Mouse (Mus musculus) C2C12 (cell line): ENCODE data around the gene Upk3a.

ENCODE experiments used
- CEBPB ChIP-seq: IDR thresholded peaks from one replicate; pipeline ENCODE4 v1.6.1; 2011; ENCODE audit warnings: low read depth, mild to moderate bottlenecking, control low read depth, moderate library complexity
- CTCF ChIP-seq: IDR thresholded peaks from one replicate; pipeline ENCODE4 v1.5.1; 2011; ENCODE audit not compliant: control insufficient read depth, insufficient read depth, insufficient read length
- FOSL1 ChIP-seq: IDR thresholded peaks from one replicate; pipeline ENCODE4 v1.8.0; 2011; ENCODE audit warnings: mild to moderate bottlenecking, low read length; ENCODE audit not compliant: poor library complexity, insufficient read depth, severe bottlenecking
- MAX ChIP-seq: IDR thresholded peaks from one replicate; pipeline ENCODE4 v1.6.1; 2011; ENCODE audit warnings: mild to moderate bottlenecking, control low read depth

DNA sequence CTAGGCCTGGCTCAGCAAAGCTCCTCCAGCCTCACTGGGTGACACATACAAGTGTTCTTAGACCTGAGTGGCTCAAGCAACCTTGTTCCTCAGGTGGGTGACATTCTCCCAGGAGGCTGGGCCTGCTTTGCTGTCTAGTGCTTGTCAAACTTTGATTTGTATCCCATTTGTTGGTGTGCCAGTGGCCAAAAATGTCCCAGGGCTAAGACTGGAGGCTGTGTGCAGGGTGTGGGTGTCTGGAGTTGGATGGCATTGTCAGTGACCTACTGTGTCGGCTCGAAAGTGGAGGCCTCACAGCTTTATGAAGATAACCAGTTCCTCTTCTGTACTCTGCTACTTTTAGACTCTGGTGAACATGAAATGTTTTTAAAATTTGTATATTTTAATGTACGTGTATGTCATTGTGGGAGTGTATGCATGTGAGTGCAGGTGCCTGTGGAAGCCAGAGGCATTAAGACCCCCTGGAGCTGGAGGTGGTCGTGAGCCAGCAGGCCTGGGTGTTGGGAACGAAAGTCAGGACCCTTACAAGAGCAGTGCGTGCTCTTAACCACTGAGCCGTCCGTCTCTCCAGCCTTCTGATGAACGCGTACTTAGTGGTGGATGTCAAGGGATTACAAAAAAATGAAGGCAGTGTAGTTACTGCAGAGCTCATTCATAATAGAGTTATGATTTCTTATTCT, 24.7 kb downstream of the Upk3a start:
- TF ChIP-seq CTCF (no peak), FOSL1 (no peak), MAX (no peak), CEBPB (no peak)
